Mouse (Mus musculus) embryonic facial prominence, embryonic 14.5 days (tissue): ENCODE measurements around the gene Hoxd10. TPM values are rescaled to one million over a fixed set of nuclear protein-coding genes. Genes with fewer than 3 reads are reported as not detected.

Experiments
- ATAC-seq: fragments of 200-750 bp; cut with Nextera tagmentation; 2 replicates; pipeline ENCODE4 v1.8.0; 2017; ENCODE audit warnings: low read depth, moderate number of reproducible peaks, moderate TSS enrichment
- DNase-seq: peaks from one replicate; pipeline ENCODE4 v3.0.0-alpha.2; 2015; ENCODE audit warnings: low spot score
- H3K27ac ChIP-seq: fragments of 300-500 bp; sonication (generic); replicated peaks from 2 replicates; pipeline ENCODE4 v1.5.1; 2014; ENCODE audit warnings: low read depth, mild to moderate bottlenecking, low read length, moderate library complexity
- H3K27me3 ChIP-seq: fragments of 300-500 bp; sonication (generic); replicated peaks from 2 replicates; pipeline ENCODE4 v1.6.1; 2014; ENCODE audit warnings: low read length; ENCODE audit not compliant: control insufficient read depth, insufficient read depth
- H3K36me3 ChIP-seq: fragments of 300-500 bp; sonication (generic); 2 replicates; pipeline ENCODE4 v1.6.1; 2014; ENCODE audit warnings: low read length, mixed read lengths; ENCODE audit not compliant: control insufficient read depth, insufficient read depth
- H3K4me1 ChIP-seq: fragments of 300-500 bp; sonication (generic); 2 replicates; pipeline ENCODE4 v1.6.1; 2014; ENCODE audit warnings: antibody characterized with exemption, low read length; ENCODE audit not compliant: control insufficient read depth, insufficient read depth
- H3K4me2 ChIP-seq: fragments of 300-500 bp; sonication (generic); 2 replicates; pipeline ENCODE4 v1.6.1; 2014; ENCODE audit warnings: low read depth, mild to moderate bottlenecking, low read length, moderate library complexity, mixed read lengths
- H3K4me3 ChIP-seq: fragments of 300-500 bp; sonication (generic); 2 replicates; pipeline ENCODE4 v1.5.1; 2014; ENCODE audit warnings: low read depth, mild to moderate bottlenecking, low read length
- H3K9ac ChIP-seq: fragments of 300-500 bp; sonication (generic); 2 replicates; pipeline ENCODE4 v1.6.1; 2014; ENCODE audit warnings: low read depth, mild to moderate bottlenecking, low read length, moderate library complexity, mixed read lengths
- H3K9me3 ChIP-seq: fragments of 300-500 bp; sonication (generic); 2 replicates; pipeline ENCODE4 v1.6.1; 2016; ENCODE audit warnings: low read length; ENCODE audit not compliant: control insufficient read depth
- WGBS: fragments of 180-500 bp; shearing (Covaris S2); extraction: QIAGEN DNeasy Blood & Tissue Kit; methylation state at CpG from one replicate; pipeline ENCODE4 v1.1.7; 2014; 5-methylcytosine and 5-hydroxymethylcytosine counted together
- polyA plus RNA-seq: library from polyadenylated mRNA; unstranded; fragments of >200 nt; fragmentation: Nextera tagmentation; extraction: Ambion mirVana; gene quantifications from 2 replicates; pipeline ENCODE4 v1.2.1, GENCODE M21; 2014

The Hoxd10 gene
- polyA plus RNA-seq, 1 experiment from 2014 or later = 0.45 TPM

DNA sequence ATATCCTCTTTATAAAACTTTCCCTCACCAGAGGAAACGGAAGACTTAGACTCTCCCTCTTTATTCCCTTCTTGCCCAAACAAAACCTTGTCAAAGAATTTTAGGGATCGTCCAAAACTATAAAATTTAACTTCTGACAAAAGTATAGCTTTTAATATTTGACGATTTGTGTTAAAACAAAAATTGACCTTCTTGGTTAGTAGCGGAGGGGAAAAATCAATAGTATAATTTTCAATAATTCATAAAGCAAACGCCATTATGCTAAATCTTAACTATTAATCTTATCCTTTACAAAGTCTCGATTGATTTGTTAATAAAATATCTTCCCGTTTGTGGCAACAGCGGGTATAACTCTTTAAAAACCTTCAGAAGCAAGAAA is 1.4 kb upstream of the Hoxd10 start:
- no peak overlapping the region for H3K9ac ChIP-seq
- H3K4me3 ChIP-seq = no peak overlapping the region
- 8% methylated on average over 8 of the region's 8 CpGs for WGBS
- H3K27me3 ChIP-seq = peaks cover 97% of the 10 kb centered on the region
- no peak overlapping the region for H3K27ac ChIP-seq
- ATAC-seq = no peak
- DNase-seq = no peak
- no peaks in the 10 kb centered on the region for H3K9me3 ChIP-seq
- no peak overlapping the region for H3K4me2 ChIP-seq
- H3K4me1 ChIP-seq = no peaks in the 10 kb centered on the region
- no peaks in the 10 kb centered on the region for H3K36me3 ChIP-seq

GRCm38 (mm10) chr2:74691995-74692807 is 477 bp downstream of the Hoxd10 start:
- Histone ChIP-seq H3K4me3 (peak overlapping the region; percentile 22), H3K27ac (no peak overlapping the region), H3K4me2 (no peak overlapping the region), H3K9me3 (no peaks in the 10 kb centered on the region), H3K27me3 (peaks cover 98% of the 10 kb centered on the region), H3K9ac (no peak overlapping the region), H3K36me3 (no peaks in the 10 kb centered on the region), H3K4me1 (no peaks in the 10 kb centered on the region)
- 6% methylated on average over 34 of the region's 35 CpGs for WGBS
- DNase-seq (no peak), ATAC-seq (no peak)

GRCm38 (mm10) chr2:74692808-74693431 is 1.2 kb downstream of the Hoxd10 start:
- WGBS = 3% methylated on average over 17 of the region's 20 CpGs
- no peaks in the 10 kb centered on the region for H3K36me3 ChIP-seq
- no peak overlapping the region for H3K4me2 ChIP-seq
- H3K4me1 ChIP-seq = peaks cover under 1% of the 10 kb centered on the region
- peaks cover 98% of the 10 kb centered on the region for H3K27me3 ChIP-seq
- H3K27ac ChIP-seq = no peak overlapping the region
- ATAC-seq (no peak), DNase-seq (no peak)
- H3K9me3 ChIP-seq = no peaks in the 10 kb centered on the region
- H3K4me3 ChIP-seq = no peak overlapping the region; the same call in 1 of the 2 replicates
- no peak overlapping the region for H3K9ac ChIP-seq

GRCm38 (mm10) chr2:74693432-74693827 is 1.7 kb downstream of the Hoxd10 start:
- H3K27ac ChIP-seq = no peak overlapping the region
- WGBS = 13% methylated on average over 4 of the region's 4 CpGs

DNA sequence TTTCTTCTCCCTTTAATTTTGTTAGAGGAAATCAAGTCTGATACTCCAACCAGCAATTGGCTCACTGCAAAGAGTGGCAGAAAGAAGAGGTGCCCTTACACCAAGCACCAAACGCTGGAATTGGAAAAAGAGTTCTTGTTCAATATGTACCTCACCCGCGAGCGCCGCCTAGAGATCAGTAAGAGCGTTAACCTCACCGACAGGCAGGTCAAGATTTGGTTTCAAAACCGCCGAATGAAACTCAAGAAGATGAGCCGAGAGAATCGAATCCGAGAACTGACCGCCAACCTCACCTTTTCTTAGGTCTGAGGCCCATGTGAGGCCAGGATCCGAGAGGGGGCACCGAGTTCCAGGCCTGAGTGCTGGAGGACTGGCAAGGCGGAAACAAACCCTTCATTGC is 2.3 kb downstream of the Hoxd10 start:
- Histone ChIP-seq H3K36me3 (no peaks in the 10 kb centered on the region), H3K27ac (no peak overlapping the region), H3K4me1 (peaks cover 6% of the 10 kb centered on the region), H3K9me3 (no peaks in the 10 kb centered on the region), H3K27me3 (peaks cover 98% of the 10 kb centered on the region), H3K4me3 (no peak overlapping the region), H3K4me2 (no peak overlapping the region), H3K9ac (no peak overlapping the region)
- no peak for DNase-seq
- 3% methylated on average over 16 of the region's 16 CpGs for WGBS
- ATAC-seq = no peak

More at GRCm38 (mm10) chr2:74693432-74693827, 1.7 kb downstream of the Hoxd10 start:
- H3K4me3 ChIP-seq = no peak overlapping the region
- H3K4me1 ChIP-seq = peaks cover 5% of the 10 kb centered on the region
- ATAC-seq (no peak), DNase-seq (no peak)
- H3K4me2 ChIP-seq = no peak overlapping the region
- no peak overlapping the region for H3K9ac ChIP-seq
- H3K36me3 ChIP-seq = no peaks in the 10 kb centered on the region
- H3K9me3 ChIP-seq = no peaks in the 10 kb centered on the region
- peaks cover 98% of the 10 kb centered on the region for H3K27me3 ChIP-seq

GRCm38 (mm10) chr2:74695383-74695782 is 3.7 kb downstream of the Hoxd10 start:
- Histone ChIP-seq H3K4me2 (no peak overlapping the region), H3K9ac (no peak overlapping the region), H3K27ac (no peak overlapping the region), H3K4me3 (no peak overlapping the region), H3K27me3 (peaks cover 99% of the 10 kb centered on the region), H3K4me1 (peaks cover 6% of the 10 kb centered on the region), H3K36me3 (no peaks in the 10 kb centered on the region), H3K9me3 (no peaks in the 10 kb centered on the region)
- no peak for DNase-seq
- WGBS = 7% methylated on average over 1 of the region's 1 CpGs
- no peak for ATAC-seq

DNA sequence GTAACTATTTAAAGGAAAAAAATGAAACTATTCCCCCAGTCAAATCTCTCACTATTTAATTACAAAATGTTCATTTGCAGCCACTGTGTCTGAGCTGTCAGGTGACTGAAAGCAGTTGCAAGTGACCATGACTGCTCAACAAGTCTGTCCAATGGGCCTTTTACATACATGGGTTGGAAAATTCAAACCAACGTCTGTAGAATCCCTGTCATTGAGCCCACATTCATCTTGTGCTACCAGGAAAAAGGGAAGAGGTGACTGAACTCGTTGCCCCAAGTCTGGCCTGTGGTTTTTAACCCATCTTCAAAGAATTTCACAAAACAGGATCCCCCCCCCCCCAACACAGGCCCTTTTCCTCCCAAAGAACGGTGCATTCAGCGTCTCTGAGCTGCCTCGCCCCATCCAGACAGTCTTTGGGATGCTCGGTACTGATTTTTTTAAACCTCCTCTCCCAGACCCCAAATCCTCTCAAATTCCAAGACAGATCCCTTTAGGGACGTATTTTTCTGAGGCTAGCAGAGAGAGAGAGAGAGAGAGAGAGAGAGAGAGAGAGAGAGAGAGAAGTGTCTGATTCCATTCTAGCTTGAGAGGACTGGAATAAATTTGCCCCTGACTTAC is 4.2 kb downstream of the Hoxd10 start:
- peaks cover 6% of the 10 kb centered on the region for H3K4me1 ChIP-seq
- DNase-seq (no peak), ATAC-seq (no peak)
- no peak overlapping the region for H3K9ac ChIP-seq
- H3K27ac ChIP-seq = no peak overlapping the region
- H3K9me3 ChIP-seq = no peaks in the 10 kb centered on the region
- H3K4me3 ChIP-seq = no peak overlapping the region
- peaks cover 100% of the 10 kb centered on the region for H3K27me3 ChIP-seq
- H3K36me3 ChIP-seq = no peaks in the 10 kb centered on the region
- no peak overlapping the region for H3K4me2 ChIP-seq
- WGBS = 4% methylated on average over 7 of the region's 7 CpGs

DNA sequence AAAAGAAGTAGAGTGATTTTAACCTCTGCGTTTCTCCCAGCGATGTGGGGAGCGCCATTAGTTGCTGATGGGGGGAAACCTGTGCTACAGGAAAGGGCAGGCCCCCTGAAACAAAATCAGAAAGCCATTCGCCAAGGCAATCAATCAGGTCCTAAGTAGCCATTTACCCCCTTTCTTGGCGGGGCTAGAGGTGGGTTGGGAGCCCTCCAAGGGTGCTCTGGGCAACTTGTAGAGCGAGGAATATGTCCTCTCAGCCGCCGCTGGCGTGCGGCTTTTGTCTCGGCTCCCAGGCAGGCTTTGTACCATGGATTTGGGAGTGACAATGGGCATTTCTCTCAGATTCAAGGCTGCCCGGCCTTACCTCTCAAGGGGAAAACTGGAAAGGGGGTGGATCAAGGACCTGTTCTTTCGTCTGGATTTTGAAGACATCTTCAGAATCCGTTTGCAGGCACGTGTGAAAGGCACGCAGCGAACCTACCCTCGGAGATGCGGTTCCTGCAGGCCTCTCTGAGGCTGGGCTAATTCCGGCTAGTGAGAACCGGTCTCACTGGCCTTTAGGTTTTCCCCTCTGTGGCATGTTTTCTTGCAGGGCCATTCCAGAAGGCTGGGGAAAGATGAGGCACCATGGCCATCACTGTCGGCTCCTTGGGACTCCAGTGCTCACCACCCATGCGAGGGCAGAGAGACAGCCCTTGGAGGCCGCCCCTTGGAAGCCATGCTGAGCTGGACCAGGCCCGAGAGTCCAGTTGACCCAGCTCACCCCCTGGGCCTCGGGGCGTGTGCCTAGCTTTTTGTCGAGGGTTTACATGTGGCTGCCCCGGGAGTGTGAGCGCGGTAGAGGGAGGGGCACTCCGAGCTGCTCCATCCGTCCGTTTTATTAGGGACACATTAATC is 5.0 kb downstream of the Hoxd10 start:
- 3% methylated on average over 34 of the region's 34 CpGs for WGBS
- no peak overlapping the region for H3K4me2 ChIP-seq
- peaks cover 6% of the 10 kb centered on the region for H3K4me1 ChIP-seq
- H3K27me3 ChIP-seq = peaks cover 100% of the 10 kb centered on the region
- H3K4me3 ChIP-seq = no peak overlapping the region
- H3K27ac ChIP-seq = no peak overlapping the region
- H3K36me3 ChIP-seq = no peaks in the 10 kb centered on the region
- no peak for DNase-seq
- no peak for ATAC-seq
- H3K9me3 ChIP-seq = no peaks in the 10 kb centered on the region
- no peak overlapping the region for H3K9ac ChIP-seq
